Mouse (Mus musculus): Measurements from ENCODE around the gene Dand5.
A peak's percentile ranks its signal among the peaks of the same experiment; 100 is the strongest.

The Dand5 gene

DNA sequence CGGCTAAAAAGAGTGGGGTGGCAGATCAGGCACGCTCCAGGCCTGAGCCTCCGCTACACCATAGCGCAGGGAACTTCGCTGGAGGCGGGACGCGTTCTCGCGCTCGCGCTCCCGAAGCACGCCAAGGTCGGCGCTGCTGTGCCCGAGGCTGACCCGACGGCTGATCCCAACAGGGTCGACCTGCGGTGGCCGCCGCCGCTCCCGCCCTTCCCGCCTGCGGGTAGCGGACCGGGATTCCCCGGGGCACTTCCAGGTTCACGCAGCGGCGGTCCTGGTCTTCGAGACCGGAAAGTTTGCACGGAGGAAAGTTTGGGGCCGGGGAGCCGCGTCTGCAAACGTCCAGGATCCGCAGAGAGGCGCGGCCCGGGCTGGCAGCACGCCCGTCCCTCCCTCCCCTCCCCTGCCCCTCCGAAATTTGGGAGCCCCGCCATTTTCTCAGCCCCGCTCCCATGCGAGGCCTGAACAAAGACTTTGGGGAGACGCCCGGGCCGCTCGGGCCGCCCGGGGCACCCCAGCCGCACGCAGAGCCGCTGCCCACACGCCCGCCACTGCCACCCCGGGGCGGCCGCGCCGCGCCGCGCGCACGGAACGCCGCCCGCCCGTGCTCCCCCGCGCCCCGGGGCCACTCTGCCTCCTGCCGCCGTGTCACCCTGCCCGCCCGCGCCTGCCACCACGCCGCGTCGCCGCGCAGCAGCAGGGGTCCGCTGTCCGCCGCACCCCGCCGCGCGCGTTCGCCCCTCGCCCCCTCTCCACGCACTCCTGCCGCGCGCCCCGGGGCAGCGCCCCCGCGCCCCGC lies 23.3 kb downstream of the Dand5 start:
- peak; percentile 73 for DNase-seq (ENCODE audit: low spot score)

GRCm38 (mm10) chr8:84798446-84799135 lies 24.0 kb downstream of the Dand5 start:
- no peak for DNase-seq (ENCODE audit: low spot score)

DNA sequence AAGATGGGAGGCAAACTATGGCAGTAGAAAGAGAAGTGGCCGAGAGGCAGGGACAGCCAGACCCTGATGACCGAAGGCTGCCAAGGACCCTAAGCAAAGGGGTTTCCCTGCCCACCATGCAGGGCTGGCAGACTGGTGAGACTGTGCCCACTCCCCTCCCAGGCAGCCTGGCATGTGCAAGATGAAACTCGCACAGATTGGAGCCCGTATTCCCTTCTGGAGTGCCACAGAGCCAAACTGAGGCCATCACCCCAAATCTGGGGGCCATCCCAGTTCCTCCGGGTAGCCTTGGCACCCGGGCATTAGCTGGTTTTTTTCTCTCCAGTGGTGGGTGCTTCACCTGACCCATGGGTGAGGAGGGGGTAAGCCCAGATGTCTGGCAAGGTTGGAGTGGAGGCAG lies 24.7 kb downstream of the Dand5 start:
- DNase-seq (ENCODE audit: low spot score), result no peak

- DNase-seq (ENCODE audit: low spot score), result no peak
These were observed 25.3 kb downstream of the Dand5 start for GRCm38 (mm10) chr8:84797256-84797797.

DNA sequence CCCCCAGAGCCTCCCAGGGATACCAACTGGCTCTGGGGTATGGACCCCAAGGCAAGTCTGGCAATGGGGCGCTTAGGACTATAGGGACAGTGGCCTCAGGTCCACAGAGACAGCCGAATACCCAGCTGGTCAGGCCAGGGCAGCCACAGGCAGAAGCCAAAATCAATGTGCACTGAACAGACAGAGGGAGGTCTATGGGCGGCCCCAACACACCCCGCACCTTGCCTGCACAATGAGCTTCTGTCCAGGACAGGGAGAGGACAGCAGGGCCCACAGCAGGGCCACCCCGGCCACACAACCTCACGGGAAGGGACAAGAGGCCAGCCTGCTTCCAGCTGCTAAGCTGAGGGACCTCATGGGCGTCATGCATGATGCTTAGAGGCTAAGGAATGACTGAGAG lies 28.1 kb downstream of the Dand5 start:
- no peak for DNase-seq (ENCODE audit: low spot score)

GRCm38 (mm10) chr8:84793791-84794485 lies 28.7 kb downstream of the Dand5 start:
- DNase-seq (ENCODE audit: low spot score), result no peak

DNA sequence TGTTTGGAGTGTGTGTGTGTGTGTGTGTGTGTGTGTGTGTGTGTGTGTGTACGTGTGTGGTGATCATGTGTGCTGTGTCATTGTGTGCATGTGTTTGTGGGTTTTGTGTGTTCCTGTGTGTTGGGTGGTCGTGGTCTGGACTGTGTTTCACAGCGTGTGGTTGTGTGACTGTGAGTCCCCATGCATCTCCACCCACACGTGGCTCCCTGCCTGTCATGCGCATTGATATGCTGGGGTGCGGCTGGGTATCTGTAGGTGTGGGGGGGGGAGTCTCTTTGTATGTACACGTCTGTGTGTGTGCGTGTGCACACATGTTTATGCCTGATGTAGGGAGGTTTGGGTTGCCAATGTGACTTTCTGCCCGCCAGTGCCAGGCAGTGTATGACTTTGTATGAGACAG lies 29.5 kb downstream of the Dand5 start:
- DNase-seq (ENCODE audit: low spot score), result no peak

- DNase-seq (ENCODE audit: low spot score), result no peak
These were observed 30.1 kb downstream of the Dand5 start for GRCm38 (mm10) chr8:84792429-84792947.

DNA sequence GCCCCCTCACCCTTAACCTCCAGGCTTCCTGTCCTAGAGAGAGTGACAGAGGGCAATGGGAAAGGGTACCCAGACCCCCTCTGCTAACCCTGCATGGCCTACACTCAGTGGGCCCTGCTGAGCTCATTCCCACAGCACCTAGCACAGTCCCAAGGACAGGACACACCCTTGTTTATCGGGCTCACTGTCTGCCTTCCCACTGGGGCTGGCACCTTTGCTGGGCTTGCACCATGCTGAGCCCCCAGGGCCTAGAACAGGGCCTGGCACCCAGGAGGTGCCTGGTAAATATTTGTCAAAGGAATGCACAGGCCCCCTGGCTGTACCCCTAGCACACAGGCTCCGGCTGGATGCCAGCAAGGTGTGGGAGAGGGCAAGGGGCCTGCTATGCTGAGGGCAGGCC lies 32.1 kb downstream of the Dand5 start:
- DNase-seq (ENCODE audit: low spot score), result no peak

DNA sequence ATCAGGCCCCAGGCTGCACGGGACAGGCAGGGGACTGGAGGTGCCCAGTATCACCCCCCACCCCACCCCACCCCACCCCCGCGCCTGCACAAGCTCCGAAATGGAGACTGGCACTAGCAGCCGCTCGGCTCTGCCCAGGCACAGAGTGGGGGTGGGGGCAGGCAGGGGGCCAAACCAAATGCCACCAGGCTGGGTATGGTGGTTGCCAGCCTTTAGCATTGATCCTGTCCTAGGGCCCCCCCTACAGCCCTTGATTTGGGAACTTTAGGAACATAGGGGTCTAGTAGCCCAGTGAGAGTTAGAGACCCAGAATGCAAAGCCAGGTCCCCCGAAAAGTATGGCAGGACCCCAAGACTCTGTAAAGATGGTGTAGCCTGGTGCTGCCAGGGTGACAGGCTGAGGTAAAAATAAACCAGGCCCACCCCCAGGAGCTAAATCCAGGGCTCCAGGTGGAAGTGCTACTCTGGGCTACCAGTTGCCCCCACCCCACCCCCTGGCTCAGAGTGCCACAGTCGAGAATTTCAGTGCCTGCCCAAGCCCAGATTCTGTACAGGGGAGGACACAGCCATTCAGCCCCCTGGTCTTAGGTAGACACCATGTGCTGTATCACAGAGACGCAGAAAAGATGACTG lies 32.7 kb downstream of the Dand5 start:
- no peak for DNase-seq (ENCODE audit: low spot score)

- no peak for DNase-seq (ENCODE audit: low spot score)
These were observed 33.3 kb downstream of the Dand5 start for GRCm38 (mm10) chr8:84789345-84789744.

DNA sequence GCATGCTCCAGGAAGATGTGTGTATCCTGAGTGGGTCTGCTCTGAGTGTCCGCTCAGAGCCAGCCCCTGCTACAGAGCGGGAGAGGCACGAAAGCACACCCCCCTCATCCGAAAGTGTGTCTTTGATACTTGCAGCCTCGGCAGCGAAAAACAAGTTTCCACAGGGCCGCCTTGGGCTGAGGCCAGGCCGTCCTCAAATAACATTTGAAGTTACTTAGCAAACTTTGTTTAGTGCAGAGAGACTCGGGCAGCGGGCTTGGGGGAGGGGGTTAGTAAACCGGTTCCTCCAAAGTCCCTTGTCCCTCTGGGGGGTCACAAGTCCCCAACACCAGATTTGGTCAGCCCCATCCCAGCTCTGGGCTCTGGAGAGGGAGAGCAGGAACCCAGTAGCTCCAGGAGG lies 33.7 kb downstream of the Dand5 start:
- peak; percentile 72 for DNase-seq (ENCODE audit: low spot score)

DNA sequence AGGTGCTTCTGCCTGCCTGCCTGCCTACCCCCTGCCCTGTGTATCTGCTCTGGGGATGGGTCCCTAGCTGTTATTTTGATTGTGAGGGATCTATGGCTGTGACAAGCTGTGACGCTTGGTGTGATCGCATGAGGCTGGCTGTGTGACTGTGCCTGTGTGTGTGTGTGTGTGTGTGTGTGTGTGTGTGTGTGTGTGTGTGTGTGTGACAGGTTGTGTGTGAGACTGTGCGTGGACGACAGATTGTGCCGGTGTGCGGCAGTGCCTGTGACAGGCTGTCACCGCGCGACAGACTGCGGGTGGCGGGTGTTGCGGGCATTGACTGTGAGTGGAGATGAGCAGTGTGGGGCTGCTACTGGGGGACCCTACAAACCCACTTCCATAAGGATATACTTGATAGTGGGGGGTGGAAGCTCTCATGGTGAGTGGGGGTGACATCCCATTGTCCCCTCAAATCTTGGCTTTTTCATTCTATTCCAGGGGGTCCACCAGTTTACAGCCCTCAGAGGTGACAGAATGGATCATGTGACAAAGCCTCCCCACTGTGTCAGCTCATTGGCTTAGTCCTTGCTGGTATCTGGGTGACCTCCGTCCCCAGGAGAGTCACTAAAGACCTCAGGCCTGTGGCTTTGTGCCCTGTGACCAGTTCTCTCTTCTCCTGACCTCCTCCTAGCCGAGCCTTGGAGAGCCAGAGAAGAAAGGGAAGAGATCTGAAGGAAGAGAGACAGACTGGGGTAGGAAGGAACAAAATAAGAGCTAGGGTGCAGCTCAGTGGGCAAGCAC lies 34.9 kb downstream of the Dand5 start:
- no peak for DNase-seq (ENCODE audit: low spot score)

- no peak for DNase-seq (ENCODE audit: low spot score)
These were observed 35.7 kb downstream of the Dand5 start for GRCm38 (mm10) chr8:84786801-84787467.

DNA sequence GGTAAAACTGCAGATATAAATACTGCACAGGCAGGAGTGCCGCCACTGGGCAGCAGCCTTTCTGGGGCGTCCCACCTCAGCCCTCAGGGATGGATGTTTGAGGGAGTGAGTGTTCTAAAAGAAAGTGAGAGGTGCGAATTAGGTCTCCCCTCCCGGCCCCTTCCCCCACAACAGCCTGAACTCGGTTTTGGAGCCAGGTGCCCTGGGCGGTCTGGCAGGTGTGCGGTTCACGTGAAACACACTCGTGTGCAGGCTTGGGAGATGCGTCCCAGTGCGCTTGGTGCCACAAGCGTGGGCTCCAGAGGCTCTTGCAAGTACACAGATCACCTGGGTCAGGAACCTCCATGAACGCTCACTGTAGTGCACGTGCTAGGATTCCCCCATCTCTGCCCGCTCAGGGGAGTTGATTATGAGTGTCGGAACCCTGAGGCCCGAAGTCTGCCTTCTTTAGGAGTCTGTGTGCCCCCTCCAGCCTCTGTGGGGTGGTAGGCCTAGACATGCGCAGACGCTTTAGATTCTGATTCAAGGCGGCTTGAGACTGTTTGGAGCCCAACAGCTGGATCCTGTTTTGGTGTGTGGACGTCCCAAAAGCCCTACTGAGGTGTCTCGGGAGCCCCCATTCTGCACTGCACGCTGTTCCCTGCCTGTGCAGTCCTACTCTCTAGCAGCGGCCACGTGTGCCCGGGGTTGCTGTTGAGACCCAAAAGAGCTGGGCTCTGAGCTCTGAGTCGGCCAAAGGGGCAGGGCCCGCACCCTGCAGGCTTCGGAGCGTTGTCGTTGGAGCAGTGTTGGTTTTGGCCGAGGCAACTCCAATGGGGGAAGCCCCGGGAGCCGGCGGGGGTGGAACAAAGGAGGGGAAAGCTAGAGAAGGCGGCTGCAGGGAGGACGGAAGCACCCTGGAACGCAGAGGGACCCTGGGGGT lies 36.6 kb downstream of the Dand5 start:
- peak; percentile 65 for DNase-seq (ENCODE audit: low spot score)

DNA sequence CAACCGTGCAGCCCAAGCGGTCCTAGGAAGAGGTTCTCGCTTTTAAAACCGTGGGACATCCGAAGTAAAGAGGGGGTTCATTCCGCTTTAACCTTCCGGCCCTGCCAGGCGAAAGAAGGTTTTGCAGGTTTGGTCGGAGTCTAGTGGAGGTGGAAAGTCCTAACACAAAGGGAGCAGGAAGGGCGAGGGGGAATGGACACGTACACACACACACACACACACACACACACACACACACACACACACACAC lies 37.2 kb downstream of the Dand5 start:
- no peak for DNase-seq (ENCODE audit: low spot score)

DNA sequence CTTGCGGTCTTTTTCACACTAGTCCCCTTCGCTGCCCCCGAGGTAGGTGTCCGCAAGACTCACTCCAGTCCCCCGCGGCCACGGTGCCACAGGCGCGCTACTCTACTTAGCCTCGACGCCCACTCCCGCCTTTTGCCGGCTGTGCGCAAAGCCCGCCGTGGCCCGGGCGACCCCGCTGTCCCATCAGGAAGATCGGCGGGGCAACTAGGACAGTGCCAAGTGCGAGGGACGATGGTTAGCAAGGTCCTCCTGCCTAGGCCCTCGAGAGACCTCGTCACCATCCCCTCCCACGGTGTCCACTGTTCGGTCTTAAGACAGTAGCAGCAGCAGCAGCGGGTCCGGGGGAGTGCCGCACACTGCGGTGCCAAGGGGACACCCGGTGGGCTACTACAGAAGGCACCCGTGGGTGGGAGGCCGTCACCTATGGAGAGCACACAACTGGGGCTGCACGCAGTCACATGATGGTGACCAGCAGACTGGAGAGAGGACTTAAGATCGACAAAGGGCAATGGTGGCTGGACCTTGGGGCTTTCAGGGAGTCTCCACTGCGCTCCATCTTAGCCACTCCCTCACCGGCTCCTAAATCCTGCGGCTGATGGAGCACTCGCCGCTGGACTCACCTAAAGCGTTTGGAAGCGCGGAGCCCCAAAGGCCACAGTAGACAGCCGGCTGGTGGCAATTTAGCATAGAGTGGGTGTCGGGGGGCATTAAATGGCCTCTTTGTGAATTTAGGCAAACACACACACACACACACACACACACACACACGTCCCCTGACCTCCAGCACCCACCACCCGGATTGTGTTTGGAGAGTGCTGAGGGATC lies 37.7 kb downstream of the Dand5 start:
- no peak for DNase-seq (ENCODE audit: low spot score)

DNA sequence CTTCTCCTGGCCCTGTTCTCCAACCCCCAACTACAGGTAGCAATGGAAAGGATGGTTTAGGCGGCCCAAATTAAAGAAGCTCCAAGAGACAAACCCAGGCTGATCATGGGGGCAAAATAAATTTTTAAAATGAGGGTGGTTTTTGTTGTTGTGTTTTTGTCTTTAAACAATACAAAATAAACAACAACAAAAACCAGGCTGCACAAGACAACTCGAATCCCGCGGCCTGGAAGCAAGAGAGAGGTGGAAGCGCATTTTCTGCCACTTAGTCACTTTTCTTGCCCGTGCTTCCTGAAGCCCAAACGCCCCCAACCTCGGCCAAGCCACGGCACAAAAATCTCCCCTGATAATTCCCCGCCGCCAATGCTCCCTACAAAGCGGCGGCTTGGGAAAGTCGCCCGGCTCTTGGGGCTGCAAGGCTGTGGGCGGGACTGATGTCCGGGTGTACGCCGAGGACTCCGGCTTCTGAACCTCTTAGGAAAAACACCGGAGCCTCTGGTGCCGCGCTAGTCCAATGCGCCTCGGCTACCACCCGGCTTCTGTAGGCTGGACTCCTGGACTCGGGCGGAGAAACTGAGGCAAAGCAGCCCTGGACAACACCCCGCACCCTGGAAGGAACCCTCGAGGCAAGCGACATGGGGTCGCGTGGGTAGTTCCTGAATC lies 38.6 kb downstream of the Dand5 start:
- DNase-seq (ENCODE audit: low spot score), result peak; percentile 52

All from ovary, postnatal 36 days (tissue).